Mouse (Mus musculus) granulocyte monocyte progenitor cell, adult 5-6 weeks (primary cell): ENCODE measurements around the gene Lasp1. TPM values are rescaled to one million over a fixed set of nuclear protein-coding genes. Genes with fewer than 3 reads are reported as not detected.
"Not testable (repeated sequence)": the region's sequence is repeated elsewhere in the genome, so short reads cannot be mapped to it uniquely, and the experiment has no call there.

Source experiments
- ATAC-seq: replicated peaks from 2 replicates; pipeline ENCODE4 v1.8.0; 2016; ENCODE audit warnings: mild to moderate bottlenecking, moderate TSS enrichment, inconsistent platforms; ENCODE audit not compliant: poor library complexity, severe bottlenecking
- total RNA-seq, 2 experiments: library from RNA; stranded (forward) in 1 of 2; stranded (reverse) in 1 of 2; fragments of 200-712, 200-1000 nt in 1 of 2; fragments of >200 nt in 1 of 2; fragmentation: Nextera tagmentation in 1 of 2; gene quantifications; 2 replicates each; pipeline ENCODE4 v1.2.3; 2014 to 2017

The Lasp1 gene
- total RNA-seq, 2 experiments from 2014 or later, result 60.5 to 92.5 TPM

DNA sequence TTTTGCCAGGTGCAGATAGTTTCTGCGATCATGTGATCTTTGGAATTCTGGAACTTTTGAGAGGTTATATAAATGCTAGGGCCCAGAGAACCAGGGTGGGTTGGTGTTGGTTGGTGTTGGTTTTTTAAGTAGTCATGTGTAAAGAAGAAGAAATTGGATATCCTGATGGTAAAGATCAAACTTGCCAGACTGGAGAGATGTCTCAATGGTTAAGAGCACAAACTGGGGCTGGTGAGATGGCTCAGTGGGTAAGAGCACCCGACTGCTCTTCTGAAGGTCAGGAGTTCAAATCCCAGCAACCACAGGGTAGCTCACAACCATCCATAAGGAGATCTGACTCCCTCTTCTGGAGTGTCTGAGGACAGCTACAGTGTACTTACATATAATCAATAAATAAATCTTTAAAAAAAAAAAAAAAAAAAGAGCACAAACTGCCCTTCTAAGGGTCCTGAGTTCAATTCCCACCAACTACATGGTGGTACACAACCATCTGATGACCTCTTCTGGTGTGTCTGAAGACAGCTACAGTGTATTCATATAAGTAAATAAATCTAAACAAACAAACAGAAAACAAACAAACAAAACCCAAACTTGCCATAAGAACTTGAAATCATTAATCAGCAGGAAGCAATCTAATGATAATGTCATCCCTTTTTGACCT lies 7.9 kb upstream of the Lasp1 start:
- ATAC-seq, result not testable (repeated sequence)

DNA sequence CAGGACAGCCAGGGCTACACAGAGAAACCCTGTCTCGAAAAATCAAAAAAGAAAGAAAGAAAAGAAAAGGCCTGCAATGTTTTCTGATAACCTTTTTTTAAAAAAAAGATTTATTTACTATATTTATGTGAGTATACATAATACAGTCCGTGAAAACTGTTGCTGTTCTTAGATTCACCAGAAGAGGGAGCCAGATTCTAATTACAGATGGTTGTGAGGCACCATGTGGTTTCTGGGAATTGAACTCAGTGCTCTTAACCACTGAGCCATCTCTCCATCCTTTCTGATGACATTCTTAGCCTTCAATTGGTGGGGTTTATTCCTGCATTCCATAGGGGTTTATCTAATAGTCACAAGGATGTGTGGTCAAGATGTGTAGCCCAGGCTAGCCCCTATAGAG lies 5.6 kb upstream of the Lasp1 start:
- peak; percentile 42; the same call in 1 of the 2 replicates for ATAC-seq

DNA sequence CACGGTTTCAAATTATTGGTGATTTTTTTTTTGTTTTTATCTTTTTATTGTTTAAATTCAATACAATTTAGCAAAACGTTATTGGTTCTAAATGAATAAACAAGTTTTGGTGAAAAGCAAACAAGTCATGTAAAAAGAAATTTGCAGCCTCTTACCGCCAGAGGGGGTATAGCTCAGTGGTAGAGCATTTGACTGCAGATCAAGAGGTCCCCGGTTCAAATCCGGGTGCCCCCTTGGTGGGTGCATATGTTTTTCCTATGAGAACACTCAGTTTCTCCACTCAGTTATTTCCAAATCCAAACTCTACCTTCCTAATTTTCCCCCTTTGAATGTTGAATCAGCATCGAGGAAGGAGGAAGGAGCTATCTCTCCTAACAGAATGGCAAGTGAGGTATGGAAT lies 1.9 kb upstream of the Lasp1 start:
- ATAC-seq, result no peak

DNA sequence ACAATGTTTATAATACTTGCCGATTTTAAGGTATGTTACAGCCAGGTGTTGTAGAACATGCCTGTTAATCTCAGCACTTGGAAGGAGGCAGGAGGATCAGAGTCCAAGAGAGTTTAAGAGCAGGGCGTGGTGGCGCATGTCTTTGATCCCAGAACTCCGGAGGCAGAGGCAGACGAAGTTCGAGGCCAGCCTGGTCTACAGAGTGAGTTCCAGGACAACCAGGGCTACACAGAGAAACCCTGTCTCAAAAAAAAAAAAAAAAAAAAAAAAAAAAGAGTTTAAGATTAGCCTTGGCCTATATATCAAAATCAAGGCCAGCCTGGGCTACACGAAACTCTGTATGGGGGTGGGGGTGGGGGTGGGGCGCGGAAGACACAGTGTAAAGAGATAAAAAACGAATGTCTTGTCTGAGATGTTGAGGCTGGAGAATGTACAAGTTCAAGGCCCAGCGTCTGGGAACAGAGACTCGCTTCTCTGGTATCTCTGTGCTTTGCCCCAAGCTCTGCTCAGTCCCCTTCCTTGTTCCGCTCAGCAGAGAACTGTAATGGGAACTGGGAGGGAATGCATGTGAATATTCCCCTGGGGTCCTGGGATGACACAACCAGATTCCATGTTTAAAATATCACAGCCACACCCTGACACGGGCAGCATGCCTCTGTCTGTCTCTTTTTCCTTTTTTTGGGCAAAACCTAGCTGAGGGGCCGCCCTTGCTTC lies 1.3 kb upstream of the Lasp1 start:
- no peak for ATAC-seq

DNA sequence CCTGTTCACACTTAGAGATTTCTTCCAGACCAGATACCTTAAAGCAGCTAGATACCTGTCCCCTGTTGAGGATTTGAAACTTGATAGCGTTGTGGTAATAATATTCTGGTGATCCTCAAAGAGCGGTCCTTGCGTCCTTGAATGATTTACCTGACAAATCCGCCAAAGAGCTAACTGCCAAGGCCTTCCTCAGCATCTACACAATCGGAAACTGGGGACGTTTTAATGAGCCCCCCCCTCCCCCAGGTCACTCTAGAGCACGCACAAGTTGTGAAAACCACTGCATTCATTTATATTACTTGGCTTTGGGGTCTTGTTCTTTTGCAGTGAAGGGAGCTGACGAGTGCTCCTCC lies 741 bp upstream of the Lasp1 start:
- no peak for ATAC-seq

DNA sequence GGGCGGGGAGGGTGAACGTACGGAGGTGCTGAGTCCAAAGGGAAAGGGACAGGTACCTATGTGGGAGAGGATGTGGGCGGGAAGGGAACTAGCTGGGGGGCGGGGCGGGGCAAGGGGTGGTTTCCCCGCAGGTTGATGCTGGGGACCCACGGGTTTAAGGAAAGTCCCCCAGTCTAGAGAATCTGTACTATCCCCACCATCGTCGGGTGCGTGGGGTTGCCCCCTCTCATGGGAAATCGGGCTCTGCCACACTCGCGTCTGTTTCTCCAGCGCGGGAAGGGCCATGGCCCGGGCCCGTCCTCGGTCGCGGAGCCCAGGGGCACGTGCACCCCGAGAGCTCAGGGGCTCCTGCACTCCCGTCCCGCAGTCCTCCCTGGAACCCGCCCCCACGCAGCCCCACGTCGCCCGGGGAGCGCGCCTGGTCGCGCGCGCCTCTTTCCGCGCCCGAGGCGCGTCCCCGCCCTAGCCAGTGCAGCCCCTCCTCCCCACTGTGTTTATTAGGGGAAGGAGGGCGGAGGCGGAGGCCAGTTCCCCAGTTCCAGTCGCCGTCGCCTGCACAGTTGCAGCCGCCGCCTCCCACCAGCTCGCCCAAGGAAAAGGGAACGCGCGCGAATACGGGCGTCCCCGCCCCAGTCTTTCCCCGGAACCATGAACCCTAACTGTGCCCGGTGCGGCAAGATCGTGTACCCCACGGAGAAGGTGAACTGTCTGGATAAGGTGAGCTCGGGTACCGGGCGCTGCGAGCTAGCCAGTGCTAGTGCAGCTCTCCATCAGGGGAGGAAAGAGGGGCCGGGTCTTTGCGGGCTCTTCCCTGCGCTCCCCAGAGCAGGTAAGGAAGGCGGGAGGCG lies 570 bp downstream of the Lasp1 start:
- ATAC-seq, result peak; percentile 72

DNA sequence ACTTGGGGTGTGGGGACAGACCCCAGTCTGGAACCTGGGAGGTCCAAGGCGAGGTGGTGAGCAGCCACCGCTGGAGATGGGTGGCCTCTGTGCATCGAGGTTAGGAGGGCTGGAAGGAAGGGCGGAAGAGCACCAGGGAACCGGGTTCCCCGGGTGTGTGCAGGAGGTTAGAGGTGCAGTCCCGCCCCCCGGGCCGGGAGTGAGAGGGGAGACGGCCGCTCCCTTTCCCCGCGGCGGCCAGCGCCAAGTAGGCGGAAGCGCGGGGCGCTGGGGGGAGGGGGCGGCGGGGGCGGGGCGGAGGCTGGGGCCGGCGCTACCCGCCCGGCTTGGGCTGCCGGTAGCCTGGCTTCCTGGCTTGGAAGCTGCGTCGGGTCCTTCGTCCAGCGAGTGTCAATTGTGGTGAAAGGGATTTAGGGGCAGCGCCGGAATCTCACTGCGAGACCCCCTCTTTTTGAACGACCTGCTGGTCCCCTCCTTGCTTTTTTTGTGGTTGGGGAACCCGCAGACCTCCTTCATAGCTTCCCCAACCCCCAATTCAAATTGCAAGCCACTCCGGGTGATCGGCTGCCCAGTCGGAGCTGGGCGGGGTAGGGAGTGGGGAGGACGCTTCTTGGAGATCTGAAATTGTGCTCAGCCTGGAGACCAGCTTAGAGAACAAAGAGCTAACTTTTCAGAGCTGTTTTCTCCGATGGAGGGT lies 1.3 kb downstream of the Lasp1 start:
- ATAC-seq, result peak; percentile 66

DNA sequence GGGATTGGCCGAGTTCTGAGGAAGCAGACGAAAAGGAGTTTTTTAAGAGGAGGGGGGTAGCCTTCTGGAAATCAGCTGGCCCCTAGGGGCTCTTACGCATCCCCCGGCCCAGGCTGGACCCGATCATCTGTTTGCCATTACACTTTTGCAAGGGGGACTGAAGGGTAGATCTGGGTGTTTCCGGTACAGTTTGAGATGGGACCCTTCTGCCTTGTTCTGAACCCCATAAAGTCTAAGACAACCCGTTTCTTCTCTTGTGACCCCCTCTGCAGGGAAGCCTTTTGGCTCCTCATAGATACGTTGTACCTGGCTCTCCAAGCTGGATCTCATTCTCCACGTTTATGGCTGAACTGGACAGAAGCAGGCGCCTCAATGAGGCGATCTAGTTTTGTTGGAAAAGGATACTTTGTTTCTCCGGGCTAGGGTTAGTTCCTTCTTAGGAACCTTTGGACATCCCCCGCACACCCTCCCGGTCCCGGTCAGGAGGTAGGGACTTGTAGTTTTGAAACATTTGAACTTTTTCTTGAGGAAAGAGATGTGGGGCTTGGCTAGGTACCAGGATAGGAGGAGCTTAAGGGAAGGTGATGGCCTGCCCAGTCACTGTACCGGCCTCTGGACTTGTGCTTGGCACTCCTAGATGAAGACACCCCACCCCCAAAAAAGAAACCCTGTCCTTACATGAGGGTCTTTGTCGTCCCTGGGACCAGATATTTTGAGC lies 2.0 kb downstream of the Lasp1 start:
- no peak for ATAC-seq

DNA sequence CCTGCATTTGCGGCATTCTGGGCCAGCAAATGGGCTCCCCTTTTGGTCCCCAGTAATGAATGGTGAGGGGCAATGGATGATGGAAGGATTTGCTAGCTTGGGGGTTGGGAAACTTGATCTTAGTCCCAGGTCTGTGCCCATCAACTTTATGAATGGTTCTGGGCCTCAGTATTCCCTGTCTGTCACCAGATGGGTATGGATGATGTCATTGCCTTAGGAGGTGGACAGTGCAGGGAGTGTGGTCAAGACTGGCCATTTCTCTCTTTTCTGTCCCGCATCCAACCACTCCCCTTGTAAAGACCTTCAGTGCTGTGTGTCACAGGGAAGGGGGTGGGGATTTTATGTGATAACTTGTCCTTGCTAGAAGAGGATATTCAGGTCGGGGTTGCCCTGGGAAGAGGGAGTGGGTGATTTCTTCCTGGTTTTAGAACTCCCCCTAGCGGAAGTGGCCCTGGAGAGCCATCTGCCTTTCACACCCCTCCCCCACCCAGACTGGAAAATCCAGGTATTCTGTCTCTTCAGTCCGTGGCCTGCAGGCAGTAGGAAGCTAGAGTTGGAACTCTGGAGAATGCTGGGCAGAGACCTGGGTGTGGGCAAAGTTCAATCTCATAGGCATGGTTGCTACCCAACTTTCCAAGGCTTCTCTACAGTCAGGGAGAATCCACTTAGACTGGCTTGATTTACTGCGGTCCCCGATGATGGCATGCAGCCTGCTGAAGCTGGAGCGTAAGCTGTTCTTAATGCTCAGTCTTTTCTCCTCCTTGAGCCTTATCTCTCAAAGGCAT lies 2.8 kb downstream of the Lasp1 start:
- ATAC-seq, result no peak

DNA sequence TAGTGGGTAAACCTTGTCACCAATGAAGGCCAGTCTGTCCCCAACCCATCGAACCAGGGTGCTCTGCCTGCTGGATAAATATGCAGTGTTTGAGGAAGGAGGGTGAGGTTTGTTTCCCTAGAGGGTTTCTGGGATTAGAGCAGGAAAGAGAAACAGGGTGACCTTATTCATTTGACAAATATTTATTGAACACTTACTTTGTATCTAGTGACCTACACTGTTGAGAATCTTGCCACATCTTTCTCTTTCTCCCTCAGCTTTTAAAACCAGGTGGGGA lies 3.3 kb downstream of the Lasp1 start:
- ATAC-seq, result no peak

DNA sequence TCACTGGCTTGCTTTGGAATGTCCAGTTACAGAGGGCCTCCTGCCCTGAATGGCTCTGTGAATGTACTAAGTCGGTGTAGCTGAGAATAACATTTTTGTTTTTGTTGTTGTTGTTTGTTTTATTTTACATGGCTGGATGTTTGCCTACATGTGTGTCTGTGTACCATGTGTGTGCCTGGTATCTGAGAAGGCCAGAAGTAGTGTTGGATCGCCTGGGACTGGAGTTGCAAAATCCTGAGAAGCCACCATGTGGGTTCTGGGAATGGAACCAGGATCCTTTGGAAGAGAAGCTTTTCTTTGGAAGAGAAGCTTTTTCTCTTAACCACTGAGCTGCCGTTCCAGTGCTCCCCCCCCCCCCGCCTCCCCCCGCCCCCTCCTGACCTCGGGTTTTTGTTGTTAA lies 3.7 kb downstream of the Lasp1 start:
- no peak for ATAC-seq

DNA sequence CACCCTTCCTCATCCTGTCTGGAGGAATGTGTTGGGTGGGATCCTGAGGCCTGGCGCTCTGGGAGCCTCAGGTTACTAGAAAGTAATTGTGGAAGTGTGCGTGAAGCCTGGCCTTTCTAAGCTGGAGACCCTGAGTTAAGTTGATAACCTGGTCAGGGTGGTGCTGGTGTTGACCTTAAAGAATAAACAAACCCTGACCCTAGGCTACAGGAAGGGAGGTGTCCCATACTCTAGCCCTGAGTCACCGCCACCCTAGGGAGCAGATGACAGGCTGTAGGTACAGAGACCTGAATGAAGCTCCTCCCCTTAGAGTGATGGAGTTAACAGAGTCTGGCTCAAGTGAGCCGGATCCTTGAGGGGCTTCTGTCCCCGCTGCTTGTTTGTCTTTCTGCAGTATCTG lies 5.0 kb downstream of the Lasp1 start:
- no peak for ATAC-seq

DNA sequence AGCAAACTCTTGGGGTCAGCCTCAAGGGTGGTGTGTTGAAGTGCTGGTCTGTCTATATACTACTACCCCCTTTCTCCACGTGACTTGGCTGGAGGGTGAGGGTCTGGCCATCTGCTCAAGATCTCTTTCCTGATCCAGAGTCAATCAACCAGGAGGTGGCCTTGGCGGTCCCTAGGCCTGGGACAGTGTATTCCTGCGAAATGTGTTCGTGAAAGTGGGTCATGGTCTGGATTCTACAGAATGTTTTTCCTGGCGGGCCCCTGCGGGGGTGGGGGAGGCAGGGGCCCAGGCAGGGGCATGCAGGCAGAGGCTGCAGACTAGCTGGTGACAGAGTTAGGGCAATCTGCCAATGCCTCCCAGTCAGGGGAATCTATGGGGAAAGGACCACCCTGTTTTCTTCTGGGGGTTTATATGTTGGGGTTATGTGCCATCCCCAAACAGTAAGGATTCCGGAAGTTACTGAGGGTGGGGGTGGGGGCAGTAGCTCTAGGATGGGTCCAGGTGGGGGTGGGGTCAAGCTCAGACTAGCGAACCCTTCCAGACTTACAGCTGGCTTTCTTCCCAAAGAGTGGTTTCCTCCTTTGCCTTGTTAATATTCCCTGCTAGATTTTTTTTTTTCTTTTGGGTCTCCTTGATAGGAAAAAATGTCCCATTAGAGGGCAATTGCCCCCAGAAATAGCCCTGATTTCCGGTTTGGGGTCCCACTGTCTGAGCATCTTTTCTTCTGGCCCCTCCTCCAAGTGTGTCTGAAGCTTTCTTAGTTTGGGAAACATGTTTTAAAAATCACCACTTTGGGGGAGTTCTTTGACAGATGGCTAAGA lies 6.3 kb downstream of the Lasp1 start:
- no peak for ATAC-seq

DNA sequence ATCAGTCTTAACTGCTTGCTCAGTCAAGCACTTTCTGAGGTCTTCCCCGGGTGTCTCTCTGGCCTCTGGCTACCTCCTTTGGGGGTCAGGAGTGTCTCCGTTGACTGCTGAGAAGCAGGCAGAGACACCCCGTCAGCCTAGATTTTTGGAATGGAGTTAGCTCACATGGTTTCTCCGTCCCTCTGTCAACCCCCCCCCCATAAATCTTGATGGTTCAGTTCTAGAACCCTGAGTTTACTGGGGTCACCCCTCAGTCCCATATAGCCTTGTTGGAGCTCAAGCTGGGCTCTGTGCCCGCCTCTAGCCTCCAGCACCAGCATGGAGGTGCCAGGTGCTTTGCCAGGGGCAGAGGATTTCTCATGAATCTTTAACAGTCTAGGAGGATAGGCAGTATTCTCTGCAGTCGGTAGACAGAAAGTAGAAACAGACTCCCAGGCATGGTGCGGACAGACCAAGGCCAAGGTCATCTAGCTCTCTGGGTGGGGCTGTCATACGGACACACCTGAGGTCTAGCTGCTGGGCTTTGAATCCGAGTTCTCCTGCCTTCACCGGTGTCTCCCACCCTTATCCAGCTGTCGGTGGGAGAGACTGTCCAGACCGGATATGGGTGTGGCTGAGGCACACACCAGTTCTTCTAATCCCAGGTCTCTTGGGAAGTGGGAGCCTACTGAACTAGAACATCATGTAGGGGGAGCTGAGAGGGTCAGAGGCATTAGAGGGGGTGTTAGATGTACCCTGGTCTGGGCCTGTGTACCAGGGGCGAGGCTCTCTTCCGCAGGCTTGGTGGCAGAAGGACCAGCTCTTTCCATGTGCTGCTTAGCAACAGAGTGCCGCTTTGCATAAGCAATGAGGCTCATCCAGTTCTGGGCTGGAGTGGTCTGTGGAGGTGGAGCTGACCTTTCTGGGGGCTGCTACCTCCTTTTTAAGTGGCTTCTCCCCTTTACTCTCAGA lies 7.1 kb downstream of the Lasp1 start:
- no peak for ATAC-seq

DNA sequence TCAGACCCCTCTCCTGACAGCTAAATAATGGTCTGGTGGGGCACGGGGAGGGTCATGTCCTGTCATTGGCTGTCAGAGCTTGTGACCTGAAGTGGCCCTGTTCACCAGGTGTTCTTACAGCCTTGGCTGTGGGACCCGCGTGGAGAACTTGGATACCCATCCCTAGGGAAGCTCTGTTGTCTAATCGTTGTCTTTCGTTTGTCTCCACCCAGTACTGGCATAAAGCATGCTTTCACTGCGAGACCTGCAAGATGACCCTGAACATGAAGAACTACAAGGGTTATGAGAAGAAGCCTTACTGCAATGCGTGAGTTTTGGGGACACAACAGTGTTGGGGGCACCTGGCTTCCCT lies 7.8 kb downstream of the Lasp1 start:
- ATAC-seq, result no peak

DNA sequence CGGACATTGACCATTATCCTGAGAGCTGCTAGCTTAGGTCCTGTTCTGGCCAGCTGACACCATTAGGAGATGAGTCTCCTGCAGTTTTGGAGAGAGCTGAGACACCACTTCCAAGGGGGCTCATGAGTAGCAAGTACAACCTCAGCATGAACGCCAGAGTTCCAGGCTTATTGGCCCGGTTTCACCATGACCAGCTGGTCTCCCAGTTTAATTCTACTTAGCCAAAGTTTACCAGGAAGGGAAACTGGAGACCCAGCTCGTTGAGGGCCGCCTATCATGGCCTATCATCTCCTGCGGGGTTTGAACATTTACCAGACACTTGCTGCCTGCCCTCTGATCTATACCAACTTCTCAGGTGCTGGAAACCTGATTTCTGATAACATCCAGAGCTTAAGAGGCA lies 8.8 kb downstream of the Lasp1 start:
- ATAC-seq, result no peak

DNA sequence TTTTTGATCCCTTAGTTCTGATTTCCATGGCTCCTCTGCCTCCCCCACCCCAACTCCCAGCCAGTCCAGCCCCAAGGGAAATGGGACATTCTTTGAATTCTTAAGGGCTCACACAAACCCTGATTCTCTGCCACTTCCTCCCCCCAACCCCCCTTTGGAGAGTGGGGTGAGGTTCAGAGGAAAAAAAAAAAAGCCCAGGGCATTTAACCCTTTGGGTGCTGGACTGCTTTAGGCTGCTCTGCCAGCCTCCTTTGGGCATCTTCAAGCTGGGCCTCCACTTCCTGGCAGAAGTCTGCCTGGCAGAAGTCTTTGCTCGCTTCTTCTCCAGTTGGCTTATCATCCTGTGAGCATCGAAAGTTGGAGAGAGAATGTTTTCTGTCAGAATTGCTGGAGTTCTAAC lies 9.3 kb downstream of the Lasp1 start:
- ATAC-seq, result no peak
